Mouse (Mus musculus) brain, embryonic 14.5 days (tissue): ENCODE data around the gene Uqcc1.

ENCODE experiments used
- CTCF ChIP-seq: fragments of 200-500 bp; IDR thresholded peaks from 2 replicates; pipeline ENCODE4 v1.5.1; 2012; ENCODE audit warnings: inconsistent platforms, mild to moderate bottlenecking, moderate library complexity, borderline replicate concordance; ENCODE audit not compliant: insufficient read depth, insufficient read length; ENCODE audit errors: extremely low read depth
- POLR2A ChIP-seq: fragments of 200-500 bp; IDR thresholded peaks from 2 replicates; pipeline ENCODE4 v1.6.1; 2012; ENCODE audit warnings: mild to moderate bottlenecking, inconsistent platforms, borderline replicate concordance; ENCODE audit not compliant: poor library complexity, insufficient read depth, insufficient read length, severe bottlenecking; ENCODE audit errors: extremely low read depth

- TF ChIP-seq POLR2A (peak; percentile 87), CTCF (no peak)
These were observed 26.3 kb upstream of the Uqcc1 start, which contains the start of gene Cep250 for GRCm38 (mm10) chr2:155956134-155957059.
